Mouse (Mus musculus): ENCODE measurements around the gene Cdc42bpg.

- TF ChIP-seq CTCF (IDR thresholded peaks at IDR 0.05; ENCODE audit: insufficient read depth, low read length) (no peak), POLR2A (IDR thresholded peaks at IDR 0.05; ENCODE audit: borderline replicate concordance, extremely low read depth, low read depth, low read length) (no peak)
Measured at GRCm38 (mm10) chr19:6315573-6315972, 9.3 kb downstream of the Cdc42bpg start.
